Mouse (Mus musculus) spleen, adult 18-20 months (tissue): Measurements from ENCODE around the gene Capn7.
A peak's percentile ranks its signal among the peaks of the same experiment; 100 is the strongest.

Experiments used
- DNase-seq, 2 experiments: peaks; one replicate each; pipeline ENCODE4 v3.0.0; 2022; ENCODE audit warnings: mixed read lengths in 2 of 2

The Capn7 gene

GRCm38 (mm10) chr14:31416411-31416810 is 80.0 kb downstream of the Capn7 start:
- DNase-seq = peak; percentile 53 to 56

DNA sequence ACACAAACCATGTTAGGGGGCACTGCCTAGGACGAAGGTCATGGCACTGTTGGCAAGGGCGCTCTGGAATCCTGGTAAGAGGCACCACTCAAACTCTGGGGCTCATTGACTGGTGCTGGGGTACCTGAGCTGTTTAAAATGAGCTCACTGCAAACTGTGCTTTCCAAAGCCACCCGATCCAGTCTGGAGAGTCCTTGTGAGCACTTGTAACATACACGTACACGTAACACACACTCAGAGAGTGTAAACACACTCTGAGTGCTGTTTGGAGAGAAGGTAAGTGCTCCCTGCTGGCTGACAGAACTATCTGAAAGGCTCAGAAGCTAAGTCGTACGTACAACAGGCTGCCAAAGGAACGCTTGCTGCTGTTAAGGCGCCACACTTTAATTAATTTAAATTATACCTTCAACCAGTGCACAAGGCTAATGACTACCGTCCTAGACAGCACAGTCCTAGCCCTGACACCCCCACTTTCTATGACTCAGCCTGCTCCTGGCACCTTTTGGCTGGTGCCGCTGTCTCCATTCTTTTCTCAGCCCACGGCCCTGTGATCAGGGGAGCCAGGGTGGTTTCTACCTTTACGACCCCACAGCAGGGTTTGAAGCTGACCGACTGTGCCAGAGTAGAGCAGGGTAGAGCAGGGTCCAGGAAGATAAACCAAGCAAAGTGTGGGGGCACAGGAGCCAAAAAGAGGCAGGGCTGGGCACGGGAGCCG is 80.6 kb downstream of the Capn7 start:
- no peak for DNase-seq

GRCm38 (mm10) chr14:31419279-31419678 is 82.8 kb downstream of the Capn7 start:
- DNase-seq = peak in 1 of 2 experiments; percentile 13

DNA sequence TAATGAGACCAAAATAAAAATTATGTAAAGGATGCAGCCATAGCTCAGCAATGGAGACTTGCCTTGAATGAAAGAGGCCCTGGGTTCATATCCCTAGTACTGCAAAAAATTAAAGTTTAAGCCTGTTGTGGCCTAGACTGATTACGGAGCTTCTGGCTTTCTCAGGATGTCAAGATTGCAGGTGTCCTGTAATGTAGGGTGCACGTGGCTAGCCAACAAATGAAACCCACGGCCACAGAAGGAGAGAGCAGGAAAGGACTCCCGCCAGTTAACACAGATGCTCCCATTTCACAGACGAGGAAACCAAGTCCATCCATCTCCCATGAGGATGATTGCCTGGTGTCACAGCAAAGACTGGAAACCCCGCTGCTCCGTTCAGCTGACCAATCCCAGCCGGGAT is 83.7 kb downstream of the Capn7 start:
- DNase-seq = peak in 1 of 2 experiments; percentile 19

- peak in 1 of 2 experiments; percentile 37 for DNase-seq
Measured at GRCm38 (mm10) chr14:31420562-31420961, 84.1 kb downstream of the Capn7 start.

DNA sequence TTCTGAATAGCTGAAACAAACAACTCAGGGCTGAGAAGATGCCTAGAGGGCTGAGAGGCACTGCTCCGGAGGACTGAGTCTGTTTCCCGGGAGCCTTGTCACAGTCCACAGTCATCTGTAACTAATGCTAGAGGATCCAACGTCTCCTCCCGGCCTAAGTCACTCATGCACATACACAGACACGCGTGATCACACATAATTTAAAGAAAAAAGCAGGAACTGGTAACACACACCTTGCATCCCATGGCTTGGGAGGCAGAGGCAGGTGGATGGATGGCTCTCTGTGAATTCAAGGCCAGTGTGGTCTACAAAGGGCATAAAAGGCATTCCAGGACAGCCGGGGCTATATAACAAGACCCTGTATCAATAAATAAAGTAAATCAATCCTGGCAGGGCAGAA is 84.5 kb downstream of the Capn7 start:
- no peak for DNase-seq
